Mouse (Mus musculus): Measurements from ENCODE around the gene Ablim2. TPM values are rescaled to one million over a fixed set of nuclear protein-coding genes. Genes with fewer than 3 reads are reported as not detected.

The Ablim2 gene
- polyA plus RNA-seq, 1 experiment from 2014 or later = 0.98 TPM

DNA sequence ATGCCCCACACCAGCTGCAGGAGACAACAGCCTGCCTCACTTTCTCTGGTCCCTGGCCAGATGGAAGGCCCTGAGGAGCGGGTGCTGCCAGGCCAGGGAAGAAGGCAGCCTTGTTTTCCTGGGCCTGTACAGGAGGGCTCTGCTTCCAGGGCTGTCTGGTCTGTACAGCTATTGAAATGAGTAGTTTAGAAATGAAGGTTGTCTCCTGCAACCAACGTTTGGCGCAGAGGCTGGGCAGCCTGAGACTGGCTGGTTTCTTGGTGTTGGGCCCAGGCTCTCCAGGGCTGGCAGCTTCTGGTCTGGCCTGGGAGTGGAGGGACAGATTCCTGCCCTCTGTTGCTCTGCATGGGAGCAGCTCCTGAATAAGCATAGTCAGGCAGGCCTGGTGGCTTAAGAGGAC lies 72.4 kb downstream of the Ablim2 start:
- DNase-seq (ENCODE audit: low read depth, low spot score) = no peak
- peaks cover 4% of the 10 kb centered on the region for H3K27me3 ChIP-seq
- ChIA-PET CTCF (no interaction called here), POLR2A (no interaction called here)
- in situ Hi-C loops (cut with MboI; ENCODE audit: low pct_unique_long_range_greater_than_20kb) = no loop called here
- ATAC-seq = no peak
- no peak for TF ChIP-seq CTCF (IDR thresholded peaks at IDR 0.05)

DNA sequence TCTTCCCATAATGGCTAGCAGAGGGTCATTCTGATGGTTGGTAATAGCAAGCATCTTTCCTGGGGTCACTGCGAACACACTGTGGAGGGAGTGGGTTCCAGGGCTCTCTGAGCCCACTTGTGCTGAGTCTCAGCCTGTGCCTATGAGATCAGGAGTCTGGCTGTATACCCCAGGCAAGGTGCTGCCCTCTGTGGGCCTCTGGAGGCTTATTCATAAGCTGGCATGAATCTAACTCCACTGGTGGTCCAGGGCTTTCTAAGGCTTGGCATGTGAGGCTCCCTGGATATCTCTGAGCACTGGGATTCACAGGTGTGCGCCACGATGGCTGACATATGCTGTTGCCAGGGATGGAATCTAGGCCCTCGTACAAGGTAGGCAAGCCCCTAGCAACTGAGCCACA lies 76.2 kb downstream of the Ablim2 start:
- POLR2A ChIA-PET = no interaction called here
- in situ Hi-C loops (cut with MboI; ENCODE audit: low pct_unique_long_range_greater_than_20kb) = no loop called here
- CTCF ChIA-PET = no interaction called here
- no peak for DNase-seq (ENCODE audit: low read depth, low spot score)
- TF ChIP-seq CTCF (IDR thresholded peaks at IDR 0.05) = no peak
- no peak for ATAC-seq
- H3K27me3 ChIP-seq = no peaks in the 10 kb centered on the region

DNA sequence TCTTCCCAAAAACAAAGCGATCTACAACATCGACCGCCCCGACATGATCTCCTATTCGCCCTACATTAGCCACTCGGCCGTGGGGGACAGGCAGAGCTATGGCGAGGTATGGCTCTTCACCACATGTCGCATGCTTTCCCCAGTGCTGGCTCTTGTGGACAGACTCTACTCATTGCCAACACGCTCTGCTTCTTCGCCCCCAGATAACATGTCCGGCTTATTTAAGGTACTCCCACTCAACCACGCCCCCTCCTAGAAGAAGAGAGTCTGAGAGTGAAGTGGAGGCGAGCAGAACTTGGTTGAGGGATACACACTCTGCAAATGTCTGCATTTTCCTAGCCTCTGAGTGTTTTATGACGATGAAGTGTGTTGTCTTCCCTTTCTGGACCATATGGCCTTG lies 79.3 kb downstream of the Ablim2 start:
- in situ Hi-C loops (cut with MboI; ENCODE audit: low pct_unique_long_range_greater_than_20kb) = no loop called here
- DNase-seq (ENCODE audit: low read depth, low spot score) (no peak), ATAC-seq (no peak)
- POLR2A ChIA-PET = no interaction called here
- TF ChIP-seq CTCF (IDR thresholded peaks at IDR 0.05) = no peak
- CTCF ChIA-PET = interaction anchor here (1.5 kb wide), 1 partner anchor 20 kb away, joined by 3 read pairs; no protein-coding TSS in a partner anchor
- no peaks in the 10 kb centered on the region for H3K27me3 ChIP-seq

DNA sequence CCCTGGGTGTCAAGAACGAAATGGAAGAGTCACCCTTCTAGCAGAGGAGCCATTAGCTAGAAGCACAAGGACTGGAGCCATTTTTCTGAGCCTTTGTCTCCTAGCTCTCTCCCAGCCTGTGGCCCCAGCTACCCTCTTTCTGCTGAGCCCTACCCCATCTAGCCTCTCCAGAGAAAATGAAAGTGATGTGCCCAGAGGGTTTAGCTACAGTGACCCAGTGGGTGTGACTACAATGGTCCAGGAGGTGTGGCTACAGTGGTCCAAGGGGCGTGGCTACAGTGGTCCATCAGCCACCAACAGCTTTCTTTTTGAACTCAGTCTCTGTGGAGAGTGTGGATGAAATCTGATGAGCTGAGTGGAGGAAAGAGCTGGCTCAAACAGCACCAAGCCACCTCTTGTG lies 81.6 kb downstream of the Ablim2 start:
- ATAC-seq (no peak), DNase-seq (ENCODE audit: low read depth, low spot score) (no peak)
- ChIA-PET POLR2A (no interaction called here), CTCF (interaction anchor here (0.7 kb wide), 1 partner anchor 18 kb away, joined by 3 read pairs; no protein-coding TSS in a partner anchor)
- in situ Hi-C loops (cut with MboI; ENCODE audit: low pct_unique_long_range_greater_than_20kb) = no loop called here
- peaks cover 4% of the 10 kb centered on the region for H3K27me3 ChIP-seq
- TF ChIP-seq CTCF (IDR thresholded peaks at IDR 0.05) = no peak

DNA sequence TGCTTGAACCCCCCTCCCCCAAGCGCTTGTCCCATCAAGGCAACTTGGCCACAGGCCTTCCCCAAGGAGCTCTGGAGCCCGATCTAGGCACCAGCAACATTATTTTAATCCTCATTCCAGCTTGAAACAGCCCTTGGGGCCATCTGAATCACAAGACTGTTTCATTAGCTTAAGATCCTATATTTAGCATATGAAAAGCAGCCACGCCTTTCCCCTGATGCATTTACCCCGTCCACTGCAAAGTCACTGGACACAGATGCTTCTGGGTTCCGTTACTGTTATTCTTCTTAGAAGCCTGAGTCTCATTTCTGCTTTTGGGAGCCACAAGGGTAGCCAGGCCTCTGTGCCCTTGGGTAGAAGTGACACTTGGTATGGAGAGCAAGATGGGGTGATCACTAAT lies 93.8 kb downstream of the Ablim2 start:
- in situ Hi-C loops (cut with MboI; ENCODE audit: low pct_unique_long_range_greater_than_20kb) = no loop called here
- ChIA-PET CTCF (no interaction called here), POLR2A (no interaction called here)
- ATAC-seq (no peak), DNase-seq (ENCODE audit: low read depth, low spot score) (no peak)
- peaks cover 11% of the 10 kb centered on the region for H3K27me3 ChIP-seq
- no peak for TF ChIP-seq CTCF (IDR thresholded peaks at IDR 0.05)

DNA sequence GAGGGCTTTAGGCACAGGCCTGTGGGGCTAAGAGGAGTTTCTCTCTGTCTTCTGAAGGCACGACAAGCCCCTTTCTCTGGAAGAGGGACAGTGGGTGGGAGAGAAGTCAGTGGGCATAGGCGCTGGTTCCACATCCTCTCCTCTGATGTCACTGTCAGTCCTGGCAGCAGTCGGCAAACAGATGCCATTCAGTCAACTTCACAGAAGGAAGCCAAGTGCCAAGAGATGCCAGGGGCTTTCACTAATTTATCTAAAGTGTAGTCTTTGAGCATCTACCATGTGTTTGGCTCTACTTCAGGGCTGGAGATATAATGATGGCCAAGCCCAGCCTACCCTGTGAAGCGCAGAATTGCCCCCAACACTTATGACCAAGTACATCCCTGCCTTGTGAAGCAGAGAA lies 95.8 kb downstream of the Ablim2 start:
- no peak for TF ChIP-seq CTCF (IDR thresholded peaks at IDR 0.05)
- in situ Hi-C loops (cut with MboI; ENCODE audit: low pct_unique_long_range_greater_than_20kb) = no loop called here
- ChIA-PET CTCF (no interaction called here), POLR2A (no interaction called here)
- DNase-seq (ENCODE audit: low read depth, low spot score) = no peak
- peaks cover 7% of the 10 kb centered on the region for H3K27me3 ChIP-seq
- ATAC-seq = no peak

DNA sequence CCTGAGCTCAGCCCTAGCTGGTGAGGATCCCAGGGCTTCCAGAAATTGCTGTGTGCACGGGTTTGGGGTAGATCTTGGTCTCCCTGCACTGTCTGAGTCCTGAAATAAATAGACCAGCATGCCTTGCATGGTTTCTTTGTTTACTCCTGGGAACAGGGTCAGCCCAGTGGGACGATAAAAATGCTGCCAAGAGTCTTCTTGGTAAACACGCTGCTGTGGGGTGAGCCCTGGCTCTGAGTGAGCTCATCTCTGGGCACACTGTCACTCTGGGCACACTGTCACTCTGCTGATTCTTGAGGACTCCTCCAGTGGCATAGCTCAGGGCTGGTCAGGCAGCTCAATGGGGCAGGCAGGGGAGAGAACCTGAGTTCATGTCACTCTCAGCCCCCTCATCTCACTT lies 98.6 kb downstream of the Ablim2 start:
- H3K27me3 ChIP-seq = peaks cover 3% of the 10 kb centered on the region
- no peak for ATAC-seq
- no peak for TF ChIP-seq CTCF (IDR thresholded peaks at IDR 0.05)
- in situ Hi-C loops (cut with MboI; ENCODE audit: low pct_unique_long_range_greater_than_20kb) = no loop called here
- ChIA-PET CTCF (interaction anchor here (1.0 to 1.6 kb wide), 3 partner anchors 37 to 155 kb away, joined by 3 to 4 read pairs (median 4); no protein-coding TSS in a partner anchor), POLR2A (no interaction called here)
- no peak for DNase-seq (ENCODE audit: low read depth, low spot score)

DNA sequence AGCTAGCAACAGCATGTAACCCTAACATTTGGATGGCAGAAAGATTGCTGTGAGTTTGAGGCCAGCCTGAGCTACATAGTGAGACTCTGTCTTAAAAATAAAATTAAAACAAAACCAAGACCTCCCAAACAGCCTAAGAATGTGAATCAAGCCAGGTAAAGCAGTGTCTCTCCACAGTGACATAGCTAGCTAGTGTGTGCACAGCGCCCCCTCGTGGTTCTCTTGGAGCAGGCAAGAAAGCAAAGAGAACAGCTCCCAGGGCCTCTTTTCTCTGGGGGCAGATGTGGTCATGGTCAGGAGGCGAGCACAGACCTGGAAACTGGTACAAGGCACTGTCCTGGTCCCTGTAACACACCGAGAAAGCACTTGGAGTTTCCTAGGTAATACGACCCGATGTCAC lies 100.4 kb downstream of the Ablim2 start:
- peaks cover 3% of the 10 kb centered on the region for H3K27me3 ChIP-seq
- no peak for TF ChIP-seq CTCF (IDR thresholded peaks at IDR 0.05)
- CTCF ChIA-PET = interaction anchor here (0.7 to 2.2 kb wide), 12 partner anchors 8 to 184 kb away, joined by 3 to 11 read pairs (median 3); no protein-coding TSS in a partner anchor
- DNase-seq (ENCODE audit: low read depth, low spot score) (no peak), ATAC-seq (no peak)
- POLR2A ChIA-PET = no interaction called here
- in situ Hi-C loops (cut with MboI; ENCODE audit: low pct_unique_long_range_greater_than_20kb) = no loop called here

DNA sequence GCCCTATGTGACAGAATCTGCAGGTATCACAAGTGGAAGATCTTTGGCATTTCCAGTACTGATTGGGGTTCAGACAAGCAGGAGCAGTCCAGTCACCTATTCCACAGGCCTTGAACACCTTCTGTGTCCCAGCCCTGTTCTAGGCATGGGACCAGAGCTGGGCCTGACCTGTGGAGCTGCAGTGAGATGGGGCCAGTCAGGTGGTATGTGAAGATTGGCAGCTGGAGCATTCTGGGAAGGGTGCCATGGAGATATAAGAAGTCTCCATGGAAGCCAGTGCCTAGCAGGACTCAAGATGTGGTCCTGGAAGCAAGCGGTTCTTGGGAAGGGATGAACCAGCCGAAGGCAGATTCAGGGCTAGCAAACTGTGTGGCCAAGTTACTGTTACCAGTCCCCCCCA lies 103.8 kb downstream of the Ablim2 start:
- ATAC-seq = no peak
- TF ChIP-seq CTCF (IDR thresholded peaks at IDR 0.05) = no peak
- POLR2A ChIA-PET = no interaction called here
- DNase-seq (ENCODE audit: low read depth, low spot score) = no peak
- in situ Hi-C loops (cut with MboI; ENCODE audit: low pct_unique_long_range_greater_than_20kb) = loop anchor here (10.0 kb wide), 2 partner anchors 267 to 337 kb away; partner anchors contain the start of gene Cpz
- CTCF ChIA-PET = no interaction called here
- H3K27me3 ChIP-seq = no peaks in the 10 kb centered on the region

DNA sequence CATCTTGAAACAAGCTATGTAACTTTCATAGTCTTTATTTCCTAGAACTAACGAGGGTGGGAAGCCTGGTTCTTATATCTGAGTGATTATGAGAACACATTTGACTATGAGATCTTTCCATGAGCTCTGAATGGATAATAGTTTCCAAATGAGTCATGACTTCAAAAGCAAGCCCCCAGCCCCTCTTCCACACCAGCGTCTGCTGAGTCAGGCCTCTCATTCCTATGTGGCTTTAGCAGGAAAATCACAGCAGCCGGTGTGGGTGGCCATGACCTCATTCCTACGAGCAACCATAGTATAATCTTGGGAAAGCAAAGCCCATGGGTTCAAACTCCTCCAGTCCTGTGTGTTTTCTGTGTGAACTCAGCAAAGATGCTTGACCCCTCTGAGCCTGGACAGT lies 112.3 kb downstream of the Ablim2 start:
- no peak for DNase-seq (ENCODE audit: low read depth, low spot score)
- in situ Hi-C loops (cut with MboI; ENCODE audit: low pct_unique_long_range_greater_than_20kb) = loop anchor here (10.0 kb wide), 2 partner anchors 275 to 345 kb away; partner anchors contain the start of gene Cpz
- POLR2A ChIA-PET = interaction anchor here (1.2 kb wide), 1 partner anchor 13 kb away, joined by 3 read pairs; no protein-coding TSS in a partner anchor
- CTCF ChIA-PET = interaction anchor here (0.7 to 3.2 kb wide), 7 partner anchors 10 to 107 kb away, joined by 3 to 20 read pairs (median 6); no protein-coding TSS in a partner anchor
- peaks cover 5% of the 10 kb centered on the region for H3K27me3 ChIP-seq
- ATAC-seq = no peak
- no peak for TF ChIP-seq CTCF (IDR thresholded peaks at IDR 0.05)

DNA sequence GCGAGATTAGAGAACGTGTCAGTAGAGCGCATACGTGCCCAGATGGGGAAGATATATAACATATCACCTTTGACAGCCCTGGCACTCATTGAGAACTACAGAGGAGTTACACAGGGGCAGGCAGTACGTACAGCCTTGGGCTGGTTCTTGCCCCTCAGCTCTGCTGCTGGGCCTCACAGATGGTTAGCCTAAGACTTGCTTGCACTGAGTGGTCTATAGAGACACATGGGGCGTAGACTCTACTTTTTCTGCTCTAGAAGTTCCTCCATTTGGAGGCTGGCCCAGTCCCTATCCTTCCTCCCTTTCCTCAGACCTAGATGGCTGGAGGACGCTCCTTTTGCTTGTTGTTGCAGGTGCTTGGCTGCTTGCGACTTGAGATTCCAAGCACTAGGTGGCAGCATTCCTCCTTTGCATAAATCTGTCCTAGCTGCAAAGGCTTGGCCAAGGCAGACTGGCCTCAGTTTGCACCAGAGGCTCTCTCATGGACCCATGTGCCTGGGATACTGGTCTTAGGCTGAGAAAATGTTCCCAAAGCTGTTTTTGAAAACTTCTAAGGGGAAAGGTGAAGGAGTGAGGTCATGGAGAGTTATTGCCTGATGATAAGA lies 112.8 kb downstream of the Ablim2 start:
- DNase-seq (ENCODE audit: low read depth, low spot score) (no peak), ATAC-seq (peak; percentile 48)
- CTCF ChIA-PET = interaction anchor here (0.7 to 3.2 kb wide), 8 partner anchors 9 to 106 kb away, joined by 3 to 20 read pairs (median 4); no protein-coding TSS in a partner anchor
- peak; percentile 95 for TF ChIP-seq CTCF (IDR thresholded peaks at IDR 0.05)
- H3K27me3 ChIP-seq = peaks cover 5% of the 10 kb centered on the region
- in situ Hi-C loops (cut with MboI; ENCODE audit: low pct_unique_long_range_greater_than_20kb) = no loop called here
- POLR2A ChIA-PET = interaction anchor here (1.2 kb wide), 1 partner anchor 12 kb away, joined by 3 read pairs; no protein-coding TSS in a partner anchor
